Mouse (Mus musculus): ENCODE data around the gene Wrb. TPM values are rescaled to one million over a fixed set of nuclear protein-coding genes. Genes with fewer than 3 reads are reported as not detected.

The Wrb gene
- polyA plus RNA-seq, 1 experiment: 28.4 TPM

- Histone ChIP-seq H3K27ac (ENCODE audit: insufficient read depth, low read length) (no peak within 1 kb of the TSS), H3K4me1 (ENCODE audit: control insufficient read depth, insufficient read depth, insufficient read length) (no peaks in the 10 kb centered on the region), H3K4me3 (ENCODE audit: extremely low read depth, insufficient read depth, insufficient read length) (no peak within 1 kb of the TSS), H3K27me3 (ENCODE audit: control insufficient read depth, insufficient read depth, low read length) (no peaks in the 10 kb centered on the region), H3K36me3 (ENCODE audit: control insufficient read depth, insufficient read depth, low read length) (no peaks in the 10 kb centered on the region)
- TF ChIP-seq CTCF (IDR thresholded peaks at IDR 0.05; ENCODE audit: extremely low read depth, insufficient read depth, insufficient read length, insufficient replicate concordance) (no peak), POLR2A (IDR thresholded peaks at IDR 0.05; ENCODE audit: low read depth, low read length) (no peak)
- 8% methylated on average over 20 of the region's 20 CpGs for WGBS
- DNase-seq (ENCODE audit: low read depth in 1 of 2, low spot score in 2 of 2): no peak
These were observed 54.9 kb downstream of the Wrb start, which contains the start of gene Sh3bgr for GRCm38 (mm10) chr16:96199913-96200701. Sh3bgr (plus strand) TSS chr16:96200450.

GRCm38 (mm10) chr16:96200702-96201028 is 55.5 kb downstream of the Wrb start:
- Histone ChIP-seq H3K36me3 (ENCODE audit: control insufficient read depth, insufficient read depth, low read length) (no peaks in the 10 kb centered on the region), H3K4me1 (ENCODE audit: control insufficient read depth, insufficient read depth, insufficient read length) (no peaks in the 10 kb centered on the region), H3K4me3 (ENCODE audit: extremely low read depth, insufficient read depth, insufficient read length) (no peak overlapping the region), H3K27me3 (ENCODE audit: control insufficient read depth, insufficient read depth, low read length) (no peaks in the 10 kb centered on the region), H3K27ac (ENCODE audit: insufficient read depth, low read length) (no peak overlapping the region)
- no peak for TF ChIP-seq CTCF (IDR thresholded peaks at IDR 0.05; ENCODE audit: extremely low read depth, insufficient read depth, insufficient read length, insufficient replicate concordance)
- no peak for TF ChIP-seq POLR2A (IDR thresholded peaks at IDR 0.05; ENCODE audit: low read depth, low read length)
- DNase-seq (ENCODE audit: low read depth in 1 of 2, low spot score in 2 of 2): no peak
- 77% methylated on average over 9 of the region's 9 CpGs for WGBS

- WGBS: 82% methylated on average over 11 of the region's 11 CpGs
These were observed 56.5 kb downstream of the Wrb start for GRCm38 (mm10) chr16:96201485-96202232.

More at GRCm38 (mm10) chr16:96201485-96202232, 56.5 kb downstream of the Wrb start:
- Histone ChIP-seq H3K27me3 (ENCODE audit: control insufficient read depth, insufficient read depth, low read length) (no peaks in the 10 kb centered on the region), H3K4me1 (ENCODE audit: control insufficient read depth, insufficient read depth, insufficient read length) (no peaks in the 10 kb centered on the region), H3K36me3 (ENCODE audit: control insufficient read depth, insufficient read depth, low read length) (no peaks in the 10 kb centered on the region), H3K4me3 (ENCODE audit: extremely low read depth, insufficient read depth, insufficient read length) (no peak overlapping the region), H3K27ac (ENCODE audit: insufficient read depth, low read length) (no peak overlapping the region)
- TF ChIP-seq POLR2A (IDR thresholded peaks at IDR 0.05; ENCODE audit: low read depth, low read length) (no peak), CTCF (IDR thresholded peaks at IDR 0.05; ENCODE audit: extremely low read depth, insufficient read depth, insufficient read length, insufficient replicate concordance) (no peak)
- no peak for DNase-seq (ENCODE audit: low read depth in 1 of 2, low spot score in 2 of 2)

Other genes with a start within 250 kb of the Wrb start
- 7.8 and 8.6 TPM in 2 replicates for gene Psmg1, start 154.4 kb upstream of the Wrb start, polyA plus RNA-seq (2012; rRNA removed)
- 32.8 and 41.9 TPM in 2 replicates for gene Brwd1, start 62.9 kb upstream of the Wrb start, polyA plus RNA-seq (2012; rRNA removed)
- gene Hmgn1, start 17.7 kb upstream of the Wrb start, polyA plus RNA-seq (2012; rRNA removed): 19.0 and 19.9 TPM in 2 replicates
- 0.09 and 0.14 TPM in 2 replicates for gene Lca5l, start 46.9 kb downstream of the Wrb start, polyA plus RNA-seq (2012; rRNA removed)
- gene Sh3bgr, start 55.0 kb downstream of the Wrb start, polyA plus RNA-seq (2012; rRNA removed): 1.2 and 1.9 TPM in 2 replicates
- gene B3galt5, start 90.4 kb downstream of the Wrb start, polyA plus RNA-seq (2012; rRNA removed): 0.07 and 0.13 TPM in 2 replicates